Mouse (Mus musculus) lung, adult 2 months (tissue): Measurements from ENCODE around the gene Clec10a.

ENCODE experiments used
- CTCF ChIP-seq: fragments of 200-500 bp; IDR thresholded peaks from 2 replicates; pipeline ENCODE4 v1.5.1; 2011; ENCODE audit warnings: mild to moderate bottlenecking, low read length, control low read depth; ENCODE audit not compliant: insufficient read depth
- POLR2A ChIP-seq: fragments of 200-500 bp; IDR thresholded peaks from 2 replicates; pipeline ENCODE4 v1.6.1; 2011; ENCODE audit warnings: low read depth, mild to moderate bottlenecking, control low read depth, low read length, borderline replicate concordance; ENCODE audit errors: extremely low read depth

DNA sequence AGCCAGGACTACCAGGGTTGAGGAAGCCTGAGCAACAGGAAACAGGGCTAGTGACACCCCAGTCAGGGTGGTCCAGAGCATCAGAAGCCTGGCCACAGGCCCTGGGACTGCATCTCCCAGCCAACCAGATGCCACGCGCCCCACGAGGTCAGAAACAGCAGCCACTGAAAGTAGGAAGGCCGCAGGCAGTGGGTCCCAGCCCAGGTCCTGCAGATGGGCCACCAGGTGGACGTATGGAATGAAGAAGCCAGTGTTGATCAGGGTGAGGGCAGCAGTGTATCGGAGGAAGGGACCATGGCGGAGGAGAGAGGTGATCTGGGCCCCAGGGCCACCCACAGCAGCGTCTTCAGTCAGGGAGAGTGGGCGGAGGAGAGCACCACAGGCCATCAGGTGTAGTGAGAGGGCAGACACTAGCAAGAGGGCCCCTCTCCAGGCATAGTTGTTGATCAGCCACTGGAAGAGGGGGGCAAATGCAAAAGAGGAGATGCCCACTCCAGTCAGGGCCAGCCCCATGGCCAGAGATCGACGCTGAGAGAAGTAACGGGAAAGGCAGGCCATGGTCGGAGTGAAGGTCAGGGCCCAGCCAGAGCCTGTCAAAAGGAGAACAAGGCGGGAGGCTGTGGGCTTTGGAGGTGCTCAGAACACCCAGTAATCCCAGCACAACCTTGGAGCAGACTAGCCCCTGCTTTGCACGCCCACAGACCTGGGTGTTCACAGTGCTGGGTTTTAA is 62.9 kb downstream of the Clec10a start:
- no peak for TF ChIP-seq CTCF
- TF ChIP-seq POLR2A = no peak
